Mouse (Mus musculus): Measurements from ENCODE around the gene Prim1.

- TF ChIP-seq POLR2A (IDR thresholded peaks at IDR 0.05; ENCODE audit: extremely low read depth, insufficient read depth, low read length) = no peak
- no peak for TF ChIP-seq CTCF (IDR thresholded peaks at IDR 0.05; ENCODE audit: extremely low read depth, insufficient read depth, low read length)
Measured at GRCm38 (mm10) chr10:128037921-128038320, 23.0 kb downstream of the Prim1 start.

Measured in cortical plate, adult 2 months (tissue).